Mouse (Mus musculus) Muller cell, postnatal 12 days (primary cell): ENCODE measurements around the gene Slc39a13.
"Not testable (repeated sequence)": the region's sequence is repeated elsewhere in the genome, so short reads cannot be mapped to it uniquely, and the experiment has no call there.

Experiments
- DNase-seq: peaks from one replicate; pipeline ENCODE4 v3.0.0-alpha.2; 2015; ENCODE audit errors: inconsistent ontology term

The Slc39a13 gene

DNA sequence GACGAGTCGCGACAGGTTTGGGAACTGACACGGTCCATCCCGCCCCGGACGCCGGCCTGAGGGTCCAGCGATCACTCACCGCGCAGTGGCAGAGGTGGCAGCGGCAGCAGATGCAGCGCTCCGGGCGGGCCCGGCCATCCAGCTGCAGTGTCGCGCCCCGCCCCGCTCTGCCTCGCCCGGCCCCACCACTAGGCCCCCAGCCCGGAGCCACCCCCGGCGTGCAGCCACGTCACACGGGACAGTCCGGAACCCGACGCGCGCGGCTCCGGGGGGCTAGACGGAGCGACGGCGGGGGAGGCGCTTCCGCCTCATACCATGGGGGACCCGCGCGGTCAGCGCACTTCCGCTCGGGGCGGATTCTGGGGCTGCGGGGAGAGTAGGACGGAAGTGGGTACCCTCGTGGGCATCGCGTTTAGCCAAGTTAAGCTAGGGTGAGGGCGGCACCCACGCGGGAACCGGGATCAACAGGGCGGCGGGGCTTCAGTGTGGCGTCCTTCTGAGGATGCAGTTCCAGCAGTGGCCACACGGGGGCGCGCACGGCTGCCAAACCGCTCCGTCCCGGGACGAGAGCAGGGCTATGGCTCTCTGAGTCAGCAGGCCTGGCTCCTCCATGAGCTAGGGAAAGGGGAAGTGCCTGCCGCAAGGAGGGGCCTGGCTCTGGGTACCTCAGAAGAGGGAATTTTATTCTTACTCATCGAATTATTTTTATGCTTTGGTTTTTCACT lies at the start of gene Slc39a13:
Gene Slc39a13 (minus strand): TSS at position 342 of the 725 bp plus-strand sequence.
- peak; percentile 99 for DNase-seq

DNA sequence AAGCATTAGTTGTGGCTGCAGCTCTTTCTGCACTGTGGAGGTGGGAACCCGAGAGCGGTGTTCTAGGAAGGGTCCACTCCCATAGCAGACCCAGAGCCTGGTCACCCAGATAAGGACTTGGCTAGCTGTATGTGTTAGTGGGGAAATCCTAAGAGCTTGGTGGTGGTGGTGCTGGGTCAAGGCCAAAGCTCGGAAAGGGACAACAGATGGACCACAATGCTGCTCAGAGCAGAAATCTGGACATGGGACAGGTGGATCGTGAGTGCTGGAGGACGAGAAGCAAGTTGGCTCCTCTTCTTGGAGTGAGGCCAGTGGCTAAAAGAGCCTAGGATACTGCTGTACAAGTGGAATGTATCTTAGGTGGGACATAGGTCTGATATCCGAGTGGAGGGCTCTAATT lies 49.3 kb upstream of the Slc39a13 start:
- DNase-seq = no peak

DNA sequence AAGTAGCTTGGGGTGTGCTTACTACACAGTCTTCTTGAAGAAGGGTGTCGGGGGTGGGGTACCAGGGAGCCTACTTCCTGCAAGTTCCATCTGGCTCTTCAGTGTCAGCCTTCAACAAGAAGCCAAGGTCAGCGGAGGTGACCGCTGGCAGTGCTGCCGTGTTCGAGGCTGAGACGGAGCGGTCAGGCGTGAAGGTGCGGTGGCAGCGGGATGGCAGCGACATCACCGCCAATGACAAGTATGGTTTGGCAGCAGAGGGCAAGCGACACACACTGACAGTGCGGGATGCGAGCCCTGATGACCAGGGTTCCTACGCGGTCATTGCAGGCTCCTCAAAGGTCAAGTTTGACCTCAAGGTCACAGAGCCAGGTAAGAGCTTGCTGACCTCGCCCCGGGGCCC lies 48.8 kb upstream of the Slc39a13 start:
- DNase-seq = no peak

DNA sequence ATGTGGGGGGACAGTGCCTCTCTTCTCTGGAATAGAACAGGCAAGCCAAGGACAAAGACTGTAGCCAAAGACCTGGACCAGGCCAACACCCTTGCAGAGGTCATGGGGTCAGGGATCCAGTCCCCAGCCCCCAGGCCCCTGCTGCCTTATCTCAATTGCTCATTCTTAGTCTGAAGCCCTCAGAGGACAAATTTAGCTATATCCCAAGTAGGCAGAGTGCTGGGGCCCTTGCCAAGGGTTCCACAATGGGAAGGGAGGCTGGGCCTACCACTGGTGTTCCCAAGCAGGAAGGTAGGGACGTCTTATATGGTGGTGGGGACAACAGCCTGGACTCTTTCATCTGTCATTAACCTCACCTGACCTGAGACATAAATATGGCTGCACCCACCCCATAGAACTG lies 48.4 kb upstream of the Slc39a13 start:
- no peak for DNase-seq

DNA sequence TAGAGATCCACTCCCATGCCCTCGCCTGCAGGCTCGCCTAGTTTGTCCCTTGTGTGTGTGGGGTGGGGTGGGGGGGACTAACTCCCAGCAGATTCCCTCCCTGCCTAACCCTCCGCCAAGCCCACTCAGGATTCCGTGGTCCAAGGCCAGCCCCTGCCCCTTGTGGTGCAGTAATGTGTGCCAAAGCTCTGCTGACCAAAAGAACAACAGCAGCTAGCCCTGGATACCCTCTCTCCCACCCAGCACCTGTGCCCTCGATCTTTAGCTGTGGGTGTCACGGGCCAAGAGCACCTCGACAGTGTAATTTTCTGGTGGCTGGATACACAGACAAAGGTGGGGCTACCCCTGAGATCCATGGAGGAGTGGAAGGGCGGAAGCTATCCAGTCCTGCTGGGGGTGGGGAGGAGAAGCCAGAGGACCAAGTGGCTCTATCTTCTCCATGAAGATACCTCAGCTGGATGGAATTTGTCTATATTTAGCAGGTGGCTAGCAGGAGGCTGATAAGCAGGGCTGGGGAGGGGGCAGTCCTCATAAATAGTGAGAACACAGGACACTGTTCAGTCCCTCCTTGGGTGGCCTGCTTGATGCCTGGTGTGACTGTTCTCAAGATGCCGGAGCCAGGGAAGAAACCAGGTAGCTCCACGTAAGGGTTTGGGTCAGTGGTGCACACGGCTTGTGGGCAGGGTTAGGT lies 47.5 kb upstream of the Slc39a13 start, which contains the start of gene Mybpc3:
Gene Mybpc3 (plus strand): TSS at position 560 of the 691 bp plus-strand sequence.
- DNase-seq = no peak

DNA sequence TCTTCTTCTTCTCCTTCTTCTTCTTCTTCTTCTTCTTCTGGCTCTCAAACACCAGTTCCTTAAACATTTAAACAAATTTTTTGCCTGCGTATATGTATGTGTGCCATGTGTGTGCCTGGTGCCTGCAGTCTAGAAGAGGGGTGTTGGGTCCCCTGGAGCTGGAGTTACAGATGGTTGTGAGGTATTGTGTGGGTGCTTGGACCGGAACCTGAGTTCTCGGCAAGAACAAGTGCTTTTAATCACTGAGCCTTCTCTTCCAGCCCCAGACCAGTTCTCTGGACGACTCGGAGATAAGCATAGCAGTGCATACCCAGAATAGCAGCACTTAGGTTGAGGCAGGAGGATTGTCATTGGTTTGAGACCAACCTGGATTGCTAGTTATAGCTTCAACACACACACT lies 46.6 kb upstream of the Slc39a13 start:
- no peak for DNase-seq

DNA sequence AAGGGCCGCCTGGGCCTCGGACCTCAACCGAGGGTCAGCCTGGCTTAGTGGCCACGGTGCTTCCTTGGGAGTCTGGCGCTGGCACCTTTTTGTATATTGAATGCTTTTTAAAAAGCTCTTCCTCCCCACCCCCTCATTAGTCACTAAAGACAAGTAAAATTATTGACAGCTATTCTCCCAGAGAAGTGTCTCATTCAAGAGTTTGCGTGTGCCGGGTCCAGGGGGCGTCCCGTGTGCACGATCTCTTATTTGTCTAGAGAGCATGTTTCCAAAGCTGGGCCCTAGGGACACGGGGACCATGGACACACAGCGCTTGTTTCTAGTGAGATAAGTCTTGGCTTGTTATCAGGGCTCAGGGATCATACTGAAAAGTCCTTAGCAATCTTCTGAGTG lies 45.4 kb upstream of the Slc39a13 start:
- DNase-seq = no peak

DNA sequence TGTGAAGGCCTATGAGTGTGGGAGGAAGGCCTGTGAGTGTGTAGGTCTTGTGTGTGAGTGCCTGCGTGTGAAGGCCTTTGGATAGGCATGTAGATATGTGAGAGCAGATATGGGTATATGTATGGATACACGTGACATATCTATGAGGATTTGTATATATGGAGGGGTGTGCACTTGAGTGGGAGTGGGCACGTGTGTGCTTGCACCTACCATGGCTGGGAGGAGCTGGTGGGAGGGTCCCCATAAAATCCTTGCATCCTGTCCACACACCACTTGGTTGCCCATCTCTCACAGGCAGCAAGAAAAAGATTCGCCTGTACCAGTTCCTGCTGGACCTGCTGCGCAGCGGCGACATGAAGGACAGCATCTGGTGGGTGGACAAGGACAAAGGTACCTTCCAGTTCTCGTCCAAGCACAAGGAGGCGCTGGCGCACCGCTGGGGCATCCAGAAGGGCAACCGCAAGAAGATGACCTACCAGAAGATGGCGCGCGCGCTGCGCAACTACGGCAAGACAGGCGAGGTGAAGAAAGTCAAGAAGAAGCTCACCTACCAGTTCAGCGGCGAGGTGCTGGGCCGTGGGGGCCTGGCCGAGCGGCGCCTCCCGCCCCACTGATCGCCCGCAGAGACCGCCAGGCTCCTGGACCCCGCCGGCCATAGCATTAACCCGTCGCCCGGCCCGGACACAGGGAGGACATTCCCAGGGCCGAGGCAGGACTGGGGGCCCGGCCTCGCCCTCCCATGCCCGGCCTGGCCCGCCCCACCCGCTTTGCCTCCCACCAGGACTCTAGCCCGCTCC lies 44.8 kb upstream of the Slc39a13 start:
- DNase-seq = peak; percentile 91

DNA sequence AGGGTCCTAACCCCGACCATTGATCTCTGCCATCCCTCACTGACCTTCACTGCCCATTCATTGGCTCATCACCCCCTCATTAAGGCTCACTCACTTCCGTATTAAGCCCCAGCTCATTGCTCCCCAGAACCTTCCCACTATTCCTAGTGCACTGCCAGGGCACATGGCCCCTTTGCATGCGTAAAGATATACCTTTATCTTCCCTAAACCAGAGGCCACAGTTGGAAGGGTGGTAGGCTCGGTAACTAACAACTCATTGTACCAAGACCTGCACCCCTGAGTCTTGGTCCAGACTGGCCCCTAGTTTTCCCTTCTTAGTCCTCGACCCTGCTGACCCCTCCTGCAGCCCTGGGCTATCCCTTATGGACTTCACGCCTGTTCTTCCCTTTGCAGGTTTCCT lies 43.6 kb upstream of the Slc39a13 start:
- no peak for DNase-seq

DNA sequence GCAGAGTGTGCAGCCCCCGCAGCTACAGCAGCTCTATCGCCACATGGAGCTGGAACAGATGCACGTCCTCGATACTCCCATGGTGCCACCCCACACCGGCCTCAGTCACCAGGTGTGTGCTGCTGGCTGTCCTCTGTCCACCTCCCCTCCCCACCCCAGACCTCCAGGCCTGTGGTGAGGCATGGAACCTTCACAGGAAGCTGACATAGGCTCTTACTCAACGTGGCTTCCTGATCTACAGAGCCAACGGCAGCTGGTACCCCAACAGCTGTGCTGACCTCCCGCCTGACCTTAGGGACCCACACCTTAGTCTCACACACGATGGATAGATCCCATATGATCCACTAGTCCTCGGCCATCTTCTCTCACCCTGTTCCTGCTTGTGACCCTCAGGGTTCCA lies 43.1 kb upstream of the Slc39a13 start:
- DNase-seq = no peak

DNA sequence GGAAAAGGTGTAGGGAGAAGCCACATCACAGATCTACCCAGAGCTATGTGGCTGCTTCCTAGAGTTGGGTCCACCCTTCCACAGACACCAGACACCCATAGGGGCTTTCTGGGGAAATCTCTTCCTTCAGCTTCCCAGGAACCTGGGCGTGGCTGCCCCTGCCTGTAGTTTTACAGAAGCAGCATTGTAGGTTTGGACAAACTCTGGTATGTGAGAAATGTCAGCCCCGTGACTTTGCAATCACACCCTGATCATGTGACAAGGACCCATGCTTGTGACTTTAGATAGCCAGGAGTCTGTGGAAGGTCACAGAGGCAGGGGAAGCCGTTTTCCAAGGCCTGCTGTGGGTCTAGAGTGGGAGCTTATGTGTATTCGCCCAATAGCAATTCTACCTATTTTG lies 42.3 kb upstream of the Slc39a13 start:
- DNase-seq = peak; percentile 27

DNA sequence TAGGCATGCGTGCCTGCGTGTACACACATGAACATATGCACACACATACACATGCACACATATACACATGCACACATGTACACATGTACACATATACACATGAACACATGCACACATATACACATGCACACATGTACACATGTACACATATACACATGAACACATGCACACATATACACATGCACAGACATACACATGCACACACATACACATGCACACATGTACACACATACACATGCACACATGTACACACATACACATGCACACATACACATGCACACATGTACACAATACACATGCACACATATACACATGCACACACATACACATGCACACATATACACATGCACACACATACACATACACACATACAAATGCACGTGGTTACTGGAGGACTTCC lies 41.6 kb upstream of the Slc39a13 start:
- DNase-seq = not testable (repeated sequence)

DNA sequence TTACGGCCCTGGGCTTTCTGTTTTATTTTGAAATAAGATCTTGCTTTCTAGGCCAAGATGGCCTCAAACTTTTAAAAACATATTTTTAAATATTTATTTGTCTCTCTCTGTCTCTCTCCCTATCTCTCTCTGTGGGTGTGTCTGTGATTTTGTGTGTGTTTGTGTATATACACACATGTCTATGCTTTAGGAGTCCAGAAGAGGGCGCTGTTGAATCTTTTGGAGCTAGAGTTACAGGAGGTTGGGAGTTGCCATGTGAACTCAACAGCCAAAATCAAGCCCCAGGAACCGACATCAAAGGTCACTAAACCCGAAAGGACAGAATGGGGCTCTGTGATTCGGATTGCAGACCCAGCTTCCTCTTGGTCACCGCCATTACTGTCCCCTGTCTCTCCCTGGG lies 40.2 kb upstream of the Slc39a13 start:
- no peak for DNase-seq

DNA sequence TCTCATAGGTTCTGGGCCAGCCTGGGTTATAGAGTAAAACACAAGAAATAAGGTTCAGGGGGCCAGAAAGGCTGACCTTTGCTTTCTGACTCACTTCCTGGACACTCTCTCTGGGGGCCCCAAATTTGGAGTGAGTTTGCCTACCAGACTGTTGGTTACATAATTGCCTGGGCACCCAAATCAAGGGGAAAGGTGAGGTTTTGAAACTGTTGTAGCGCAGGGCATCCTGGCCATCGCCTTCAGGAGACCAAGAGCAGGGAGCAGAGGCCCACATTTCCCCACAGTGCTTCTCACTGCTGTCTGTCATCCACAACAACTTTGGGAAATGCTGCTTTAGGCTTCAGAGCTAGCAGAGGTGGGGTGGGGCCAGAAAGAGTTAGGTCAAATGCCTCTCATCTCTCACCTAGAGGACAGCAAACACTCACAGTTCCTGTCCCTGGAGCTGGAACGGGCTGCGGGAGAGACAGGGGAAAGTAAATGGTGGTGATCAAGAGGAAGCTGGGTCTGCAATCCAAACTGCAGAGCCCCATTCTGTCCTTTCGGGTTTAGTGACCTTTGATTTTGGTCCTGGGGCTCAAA lies 39.7 kb upstream of the Slc39a13 start:
- DNase-seq = no peak

DNA sequence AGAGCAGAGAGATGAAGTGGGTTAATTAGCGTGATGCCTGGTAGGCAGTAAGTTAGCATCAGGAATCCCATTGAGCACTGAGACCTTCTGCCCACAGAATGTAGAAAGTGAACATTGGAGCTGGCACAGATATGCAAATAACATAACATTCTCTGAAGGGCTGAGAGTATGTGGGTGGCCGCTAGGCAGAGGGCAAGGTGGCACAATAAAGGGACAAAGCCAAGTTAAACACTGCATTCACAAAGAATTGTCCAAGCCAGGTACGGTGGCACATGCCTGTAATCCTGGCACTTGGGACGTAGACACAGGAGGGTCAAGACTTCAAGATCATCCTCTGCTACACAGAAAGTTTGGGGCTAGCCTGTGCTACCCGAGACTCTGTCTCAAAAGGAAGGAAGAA lies 39.0 kb upstream of the Slc39a13 start:
- DNase-seq = no peak

DNA sequence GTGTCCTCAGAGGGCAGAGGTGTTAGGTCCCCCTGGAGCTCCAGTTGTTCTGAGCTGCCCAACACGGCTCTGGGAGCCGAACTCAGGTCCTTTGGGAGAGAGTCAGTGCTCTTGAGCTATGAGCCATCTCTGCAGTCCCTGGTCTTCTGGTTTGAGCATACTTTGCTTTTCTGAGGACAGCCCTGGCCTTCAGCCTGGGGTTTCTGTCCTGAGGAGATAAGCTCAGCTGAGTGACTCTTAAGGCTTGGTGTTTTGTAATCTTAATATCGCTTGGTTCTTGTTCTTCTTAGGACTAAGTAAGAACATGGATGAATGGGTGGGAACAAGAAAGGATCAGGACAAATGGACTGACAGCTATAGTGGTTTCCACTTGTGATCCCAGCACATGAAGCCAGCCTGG lies 37.9 kb upstream of the Slc39a13 start:
- DNase-seq = no peak

DNA sequence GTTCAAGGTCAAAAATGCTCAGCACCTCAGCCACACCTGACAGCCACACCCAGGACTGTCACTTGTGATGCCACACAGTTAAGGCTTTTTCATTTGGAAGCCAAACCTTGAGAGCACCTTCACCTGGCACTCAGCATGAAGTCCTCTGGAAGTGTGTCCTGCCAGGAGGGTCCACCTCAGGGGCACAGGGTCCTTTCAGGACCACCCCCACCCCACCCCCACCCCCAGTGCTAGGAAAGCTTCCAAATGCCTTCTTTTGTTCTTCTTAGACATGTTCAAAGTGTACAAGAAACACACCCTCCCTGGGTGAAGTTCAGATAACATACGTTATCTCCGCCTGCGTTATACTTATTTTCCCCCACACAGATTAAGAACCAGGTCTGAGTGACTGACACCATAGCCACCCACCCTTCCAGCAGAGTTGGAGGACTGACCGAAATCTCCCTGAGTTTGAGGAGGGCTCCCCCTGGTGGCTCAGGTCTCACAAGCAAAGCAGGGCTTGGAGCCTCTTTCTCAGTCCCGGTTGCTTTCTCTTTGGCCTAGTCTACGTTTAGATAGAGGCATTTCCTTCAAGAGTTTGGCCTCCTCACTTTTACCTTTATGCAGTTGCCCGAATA lies 31.0 kb upstream of the Slc39a13 start:
- peak; percentile 92 for DNase-seq

DNA sequence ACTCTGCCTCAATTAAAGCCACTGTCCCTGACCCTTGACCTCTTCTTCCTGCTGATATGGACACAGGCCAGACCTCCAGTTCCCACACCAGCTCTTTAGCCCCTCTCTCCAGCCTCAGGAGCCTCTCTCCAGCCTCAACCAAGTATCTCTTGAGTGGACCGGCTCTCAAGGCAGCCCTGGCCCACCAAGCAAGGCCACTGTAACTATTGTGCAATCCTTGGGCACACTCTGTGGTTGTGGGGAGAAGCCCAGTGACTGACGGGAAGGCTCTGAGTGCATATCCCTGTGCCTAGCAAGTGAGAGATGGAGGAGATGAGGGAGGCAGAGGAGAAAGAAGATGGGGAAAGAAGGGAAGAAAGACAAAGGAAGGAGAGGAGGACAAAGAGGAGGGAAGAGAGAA lies 27.9 kb upstream of the Slc39a13 start:
- DNase-seq = no peak

DNA sequence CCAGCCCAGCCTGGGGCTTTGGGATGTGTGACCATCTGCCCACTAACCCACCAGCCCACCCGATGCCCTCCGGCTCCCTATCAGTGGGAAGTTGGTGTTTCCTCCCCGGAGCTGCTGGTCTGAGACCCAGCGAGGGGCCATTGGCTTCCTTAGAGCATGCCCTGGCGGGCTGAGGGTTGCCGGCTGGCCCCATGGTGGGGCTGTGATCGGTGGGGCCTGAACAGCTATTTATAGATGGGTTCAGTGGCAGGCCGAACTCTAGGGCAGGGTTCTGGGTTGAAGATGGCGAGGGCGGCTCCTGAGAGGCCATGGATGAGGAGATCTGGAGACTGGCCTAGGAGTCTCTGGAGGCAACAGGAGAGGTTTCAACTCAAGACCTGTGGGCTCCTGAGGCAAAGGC lies 26.8 kb upstream of the Slc39a13 start:
- no peak for DNase-seq

DNA sequence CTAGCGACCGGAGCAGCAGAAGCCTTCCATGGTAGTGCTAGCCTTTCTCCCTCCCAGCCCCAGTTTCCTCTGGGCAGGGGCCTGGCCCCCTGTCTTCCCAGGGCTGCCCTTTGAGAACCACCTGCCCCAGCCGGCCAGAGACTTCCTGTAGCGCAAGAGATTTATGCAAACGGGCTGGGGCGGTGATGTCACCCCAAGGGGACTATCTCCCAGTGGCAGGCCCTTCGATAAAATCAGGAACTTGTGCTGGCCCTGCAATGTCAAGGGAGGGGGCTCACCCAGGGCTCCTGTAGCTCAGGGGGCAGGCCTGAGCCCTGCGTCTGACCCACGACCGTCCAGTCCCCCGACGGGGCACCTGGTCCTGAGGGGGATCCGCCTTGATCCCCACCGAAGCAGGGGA lies 26.3 kb upstream of the Slc39a13 start:
- DNase-seq = no peak

DNA sequence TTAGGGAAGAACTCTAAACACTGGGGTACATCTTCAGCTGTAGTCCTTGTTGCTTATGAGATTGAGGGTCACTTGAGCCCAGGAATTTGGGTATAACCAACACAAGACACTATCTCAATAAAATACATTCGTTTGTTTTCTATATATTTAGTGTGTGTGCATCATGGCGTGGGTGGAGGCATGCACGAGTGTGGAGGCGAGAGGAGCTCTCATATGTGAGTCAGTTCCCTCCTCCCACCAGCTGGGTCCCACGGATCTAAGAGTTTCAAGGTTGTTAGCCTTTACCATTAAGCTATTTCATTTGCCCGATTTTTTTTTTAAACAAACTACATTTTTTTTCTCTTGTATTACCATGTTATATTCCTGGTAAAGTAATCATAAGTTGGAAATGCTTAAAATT lies 20.6 kb upstream of the Slc39a13 start:
- no peak for DNase-seq

DNA sequence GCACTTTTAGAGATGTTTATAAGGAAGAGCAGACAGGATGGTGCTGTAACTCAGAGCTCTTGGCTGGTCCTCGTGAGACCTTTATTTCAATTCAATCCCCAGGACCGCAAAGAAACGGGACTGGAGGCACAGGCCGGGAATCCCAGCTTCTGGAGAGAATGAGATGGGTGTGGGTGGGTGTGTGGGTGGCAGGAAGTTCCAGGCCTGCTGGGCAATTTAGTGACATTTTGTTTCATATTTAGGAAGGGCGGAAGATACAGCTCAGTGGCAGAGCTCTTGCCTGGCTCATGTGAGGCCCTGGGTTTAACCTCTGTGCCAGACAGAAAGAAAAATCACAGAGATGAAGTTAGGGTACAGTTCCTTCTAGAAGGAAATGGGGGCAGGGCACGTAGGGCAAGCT lies 20.0 kb upstream of the Slc39a13 start:
- no peak for DNase-seq
